In genomic region chr9:92547821-92548220, GRCm38 (mm10) we compare ENCODE assay signal across 28 mouse cellular contexts.
"Had no signal": no experiment of that assay in that cellular context is flagged by ENCODE, and none has a peak within 500 bp of the region (broad histone marks: within the 10 kb centered on the region; RNA-seq: fewer than 3 reads in every experiment).

No protein-coding gene starts in this region.

- H3K4me2 ChIP-seq: heart, embryonic 11.5 days; heart, embryonic 12.5 days; heart, embryonic 13.5 days; heart, embryonic 15.5 days; hindbrain, embryonic 12.5 days; hindbrain, embryonic 13.5 days; hindbrain, embryonic 14.5 days; hindbrain, embryonic 15.5 days; intestine, embryonic 15.5 days; kidney, embryonic 15.5 days had no signal

- H3K27ac ChIP-seq: heart, embryonic 13.5 days; heart, embryonic 15.5 days; hindbrain, embryonic 10.5 days; hindbrain, embryonic 12.5 days; hindbrain, embryonic 13.5 days; hindbrain, embryonic 14.5 days; hindbrain, embryonic 15.5 days; hindbrain, postnatal 0 days; intestine, embryonic 15.5 days; kidney, embryonic 15.5 days; kidney, postnatal 0 days; layer of hippocampus, adult 2 months; left cerebral cortex, adult 2 months had no signal

- H3K9ac ChIP-seq: heart, embryonic 12.5 days; heart, embryonic 13.5 days; heart, embryonic 15.5 days; hindbrain, embryonic 12.5 days; hindbrain, embryonic 13.5 days; hindbrain, embryonic 14.5 days; hindbrain, embryonic 15.5 days; intestine, embryonic 15.5 days; kidney, embryonic 15.5 days had no signal

- DNase-seq: heart, postnatal 10 days; heart, postnatal 4 days; kidney, adult 11 months; kidney, adult 18-20 months; kidney, postnatal 10 days; kidney, postnatal 25 days; kidney, postnatal 4 days; layer of hippocampus, adult 9-11 months; layer of hippocampus, postnatal 36 days had no signal

- H3K9me3 ChIP-seq: heart, embryonic 12.5 days; heart, embryonic 13.5 days; heart, embryonic 15.5 days; hindbrain, embryonic 10.5 days; hindbrain, embryonic 12.5 days; hindbrain, embryonic 13.5 days; hindbrain, embryonic 15.5 days; intestine, embryonic 15.5 days; kidney, embryonic 15.5 days had no signal

- H3K4me3 ChIP-seq: heart, embryonic 12.5 days; heart, embryonic 13.5 days; heart, embryonic 15.5 days; hindbrain, embryonic 10.5 days; hindbrain, embryonic 12.5 days; hindbrain, embryonic 13.5 days; hindbrain, embryonic 15.5 days; intestine, embryonic 15.5 days; kidney, embryonic 15.5 days; layer of hippocampus, adult 2 months; left cerebral cortex, adult 2 months had no signal

- ATAC-seq: hindbrain, embryonic 16.5 days; hindbrain, postnatal 0 days; inflammation-experienced regulatory T-cells, adult 6 months; intestine, embryonic 15.5 days; intestine, embryonic 16.5 days; intestine, postnatal 0 days had no signal

- H3K27me3 ChIP-seq: heart, embryonic 12.5 days; heart, embryonic 13.5 days; heart, embryonic 15.5 days; hindbrain, embryonic 12.5 days; hindbrain, embryonic 13.5 days; hindbrain, embryonic 15.5 days; intestine, embryonic 15.5 days; kidney, embryonic 15.5 days had no signal

- H3K36me3 ChIP-seq: heart, embryonic 15.5 days; hindbrain, embryonic 12.5 days; hindbrain, embryonic 13.5 days; hindbrain, embryonic 15.5 days; intestine, embryonic 15.5 days had no signal
